Mouse (Mus musculus) E14TG2a.4 (cell line): ENCODE measurements around the gene Fbn1.

Experiments
- H3K27me3 ChIP-seq: 2 replicates; pipeline ENCODE4 v1.6.1; 2014; ENCODE audit warnings: low read length, control low read depth; ENCODE audit not compliant: insufficient read depth
- H3K36me3 ChIP-seq: 2 replicates; pipeline ENCODE4 v1.6.1; 2014; ENCODE audit warnings: low read length, control low read depth; ENCODE audit not compliant: insufficient read depth
- H3K4me1 ChIP-seq: replicated peaks from 2 replicates; pipeline ENCODE4 v1.6.1; 2014; ENCODE audit warnings: low read depth, low read length, control low read depth
- H3K4me3 ChIP-seq: replicated peaks from 2 replicates; pipeline ENCODE4 v1.5.1; 2014; ENCODE audit warnings: mild to moderate bottlenecking, low read length
- H3K9me3 ChIP-seq: 2 replicates; pipeline ENCODE4 v1.6.1; 2014; ENCODE audit warnings: low read length, control low read depth
- CTCF ChIP-seq: conservative IDR thresholded peaks from 2 replicates; pipeline ENCODE4 v1.5.1; 2014; ENCODE audit warnings: low read length
- NANOG ChIP-seq: IDR thresholded peaks from 2 replicates; pipeline ENCODE4 v1.6.1; 2014; ENCODE audit warnings: borderline replicate concordance, low read length, mixed read lengths
- POU5F1 ChIP-seq: IDR thresholded peaks from 2 replicates; pipeline ENCODE4 v1.6.1; 2014; ENCODE audit warnings: low read length, borderline replicate concordance

Fbn1 gene

GRCm38 (mm10) chr2:125380086-125380485 is 127.7 kb downstream of the Fbn1 start:
- TF ChIP-seq CTCF, result no peak
- no peak for TF ChIP-seq NANOG
- TF ChIP-seq POU5F1, result no peak
- H3K9me3 ChIP-seq, result no peaks in the 10 kb centered on the region
- no peaks in the 10 kb centered on the region for H3K4me1 ChIP-seq
- peaks cover 4% of the 10 kb centered on the region; the same call in 1 of the 2 replicates for H3K27me3 ChIP-seq
- H3K36me3 ChIP-seq, result no peaks in the 10 kb centered on the region
- H3K4me3 ChIP-seq, result no peak overlapping the region

- TF ChIP-seq CTCF (no peak), POU5F1 (no peak), NANOG (no peak)
- H3K4me1 ChIP-seq, result no peaks in the 10 kb centered on the region
These were observed 128.6 kb downstream of the Fbn1 start for GRCm38 (mm10) chr2:125379206-125379605.

GRCm38 (mm10) chr2:125375926-125376325 is 131.9 kb downstream of the Fbn1 start:
- Histone ChIP-seq H3K27me3 (peaks cover 4% of the 10 kb centered on the region; the same call in 1 of the 2 replicates), H3K4me3 (no peak overlapping the region), H3K9me3 (no peaks in the 10 kb centered on the region), H3K4me1 (no peaks in the 10 kb centered on the region), H3K36me3 (no peaks in the 10 kb centered on the region)
- no peak for TF ChIP-seq POU5F1
- TF ChIP-seq NANOG, result no peak
- TF ChIP-seq CTCF, result no peak

More at GRCm38 (mm10) chr2:125379206-125379605, 128.6 kb downstream of the Fbn1 start:
- Histone ChIP-seq H3K36me3 (no peaks in the 10 kb centered on the region), H3K9me3 (no peaks in the 10 kb centered on the region), H3K4me3 (no peak overlapping the region), H3K27me3 (peaks cover 4% of the 10 kb centered on the region; the same call in 1 of the 2 replicates)

- no peaks in the 10 kb centered on the region for H3K9me3 ChIP-seq
- no peak overlapping the region for H3K4me3 ChIP-seq
- peaks cover 4% of the 10 kb centered on the region; the same call in 1 of the 2 replicates for H3K27me3 ChIP-seq
- H3K36me3 ChIP-seq, result no peaks in the 10 kb centered on the region
- no peak for TF ChIP-seq POU5F1
- no peak for TF ChIP-seq NANOG
- TF ChIP-seq CTCF, result no peak
- H3K4me1 ChIP-seq, result no peaks in the 10 kb centered on the region
These were observed 132.5 kb downstream of the Fbn1 start for GRCm38 (mm10) chr2:125375301-125375700.

- Histone ChIP-seq H3K36me3 (no peaks in the 10 kb centered on the region), H3K9me3 (no peaks in the 10 kb centered on the region), H3K27me3 (no peaks in the 10 kb centered on the region), H3K4me3 (no peak overlapping the region), H3K4me1 (no peaks in the 10 kb centered on the region)
- no peak for TF ChIP-seq CTCF
- TF ChIP-seq POU5F1, result no peak
- TF ChIP-seq NANOG, result no peak
These were observed 138.1 kb downstream of the Fbn1 start for GRCm38 (mm10) chr2:125369666-125370065.

GRCm38 (mm10) chr2:125368616-125369015 is 139.2 kb downstream of the Fbn1 start:
- Histone ChIP-seq H3K9me3 (no peaks in the 10 kb centered on the region), H3K4me3 (no peak overlapping the region), H3K27me3 (no peaks in the 10 kb centered on the region), H3K36me3 (no peaks in the 10 kb centered on the region), H3K4me1 (no peaks in the 10 kb centered on the region)
- TF ChIP-seq POU5F1 (no peak), NANOG (no peak), CTCF (no peak)

- TF ChIP-seq NANOG (no peak), CTCF (no peak), POU5F1 (no peak)
- Histone ChIP-seq H3K4me3 (no peak overlapping the region), H3K27me3 (no peaks in the 10 kb centered on the region), H3K36me3 (no peaks in the 10 kb centered on the region), H3K9me3 (no peaks in the 10 kb centered on the region), H3K4me1 (no peaks in the 10 kb centered on the region)
These were observed 146.1 kb downstream of the Fbn1 start for GRCm38 (mm10) chr2:125361661-125362060.

GRCm38 (mm10) chr2:125356486-125356885 is 151.3 kb downstream of the Fbn1 start:
- no peak for TF ChIP-seq POU5F1
- TF ChIP-seq NANOG, result no peak
- no peak for TF ChIP-seq CTCF
- Histone ChIP-seq H3K4me3 (no peak overlapping the region), H3K9me3 (no peaks in the 10 kb centered on the region), H3K36me3 (no peaks in the 10 kb centered on the region), H3K4me1 (no peaks in the 10 kb centered on the region), H3K27me3 (no peaks in the 10 kb centered on the region)

- Histone ChIP-seq H3K4me1 (no peaks in the 10 kb centered on the region), H3K9me3 (no peaks in the 10 kb centered on the region)
- TF ChIP-seq POU5F1, result no peak
- TF ChIP-seq NANOG, result no peak
- no peak for TF ChIP-seq CTCF
These were observed 151.7 kb downstream of the Fbn1 start for GRCm38 (mm10) chr2:125356068-125356467.

More at GRCm38 (mm10) chr2:125356068-125356467, 151.7 kb downstream of the Fbn1 start:
- H3K36me3 ChIP-seq, result no peaks in the 10 kb centered on the region
- H3K4me3 ChIP-seq, result no peak overlapping the region
- H3K27me3 ChIP-seq, result no peaks in the 10 kb centered on the region
